Mouse (Mus musculus) heart, embryonic 12.5 days (tissue): ENCODE measurements at regions not wholly inside any gene's neighbourhood (a gene's known extent, or its start where the extent isn't known, plus 50 kb on each side); places are given as distances from the start of the nearest gene placed in this dataset.
"Not testable (repeated sequence)": the region's sequence is repeated elsewhere in the genome, so short reads cannot be mapped to it uniquely, and the experiment has no call there.

Experiments
- ATAC-seq: fragments of 200-750 bp; cut with Nextera tagmentation; 2 replicates; pipeline ENCODE4 v1.8.0; 2017; ENCODE audit warnings: moderate TSS enrichment, moderate library complexity; ENCODE audit not compliant: insufficient number of reproducible peaks, low FRiP score
- H3K27ac ChIP-seq: fragments of 300-500 bp; sonication (generic); 2 replicates; pipeline ENCODE4 v1.5.1; 2016; ENCODE audit warnings: mild to moderate bottlenecking, moderate library complexity; ENCODE audit not compliant: poor library complexity, severe bottlenecking
- H3K27me3 ChIP-seq: fragments of 300-500 bp; sonication (generic); replicated peaks from 2 replicates; pipeline ENCODE4 v1.6.1; 2016; ENCODE audit warnings: mild to moderate bottlenecking, moderate library complexity
- H3K36me3 ChIP-seq: fragments of 300-500 bp; sonication (generic); 2 replicates; pipeline ENCODE4 v1.6.1; 2016; ENCODE audit warnings: mild to moderate bottlenecking, moderate library complexity
- H3K4me1 ChIP-seq: fragments of 300-500 bp; sonication (generic); replicated peaks from 2 replicates; pipeline ENCODE4 v1.6.1; 2016; ENCODE audit warnings: mild to moderate bottlenecking
- H3K4me2 ChIP-seq: fragments of 300-500 bp; sonication (generic); 2 replicates; pipeline ENCODE4 v1.6.1; 2016; ENCODE audit warnings: mild to moderate bottlenecking, moderate library complexity
- H3K4me3 ChIP-seq: fragments of 300-500 bp; sonication (generic); 2 replicates; pipeline ENCODE4 v1.5.1; 2016; ENCODE audit warnings: mild to moderate bottlenecking
- H3K9ac ChIP-seq: fragments of 300-500 bp; sonication (generic); 2 replicates; pipeline ENCODE4 v1.6.1; 2016; ENCODE audit warnings: mild to moderate bottlenecking, moderate library complexity
- H3K9me3 ChIP-seq: fragments of 300-500 bp; sonication (generic); replicated peaks from 2 replicates; pipeline ENCODE4 v1.6.1; 2016; ENCODE audit warnings: mild to moderate bottlenecking, moderate library complexity
- WGBS: fragments of 180-500 bp; shearing (Covaris S2); methylation state at CpG from one replicate; pipeline ENCODE4 v1.1.7; 2016; 5-methylcytosine and 5-hydroxymethylcytosine counted together

- ATAC-seq, result no peak
- Histone ChIP-seq H3K9me3 (no peaks in the 10 kb centered on the region), H3K27me3 (no peaks in the 10 kb centered on the region), H3K4me2 (no peak overlapping the region), H3K27ac (no peak overlapping the region), H3K36me3 (no peaks in the 10 kb centered on the region), H3K4me1 (no peaks in the 10 kb centered on the region), H3K9ac (no peak overlapping the region), H3K4me3 (no peak overlapping the region)
- 86% methylated on average over 6 of the region's 6 CpGs for WGBS
Observed at GRCm38 (mm10) chr2:53723231-53723630, 362.1 kb downstream of the Rprm start.

GRCm38 (mm10) chr2:53728693-53729092 lies 356.7 kb downstream of the Rprm start:
- Histone ChIP-seq H3K27ac (no peak overlapping the region), H3K27me3 (no peaks in the 10 kb centered on the region), H3K4me3 (no peak overlapping the region), H3K9me3 (no peaks in the 10 kb centered on the region), H3K9ac (no peak overlapping the region), H3K36me3 (no peaks in the 10 kb centered on the region), H3K4me1 (no peaks in the 10 kb centered on the region), H3K4me2 (no peak overlapping the region)
- ATAC-seq, result no peak

GRCm38 (mm10) chr2:53730451-53730850 lies 354.9 kb downstream of the Rprm start:
- Histone ChIP-seq H3K27me3 (no peaks in the 10 kb centered on the region), H3K36me3 (no peaks in the 10 kb centered on the region), H3K4me1 (no peaks in the 10 kb centered on the region), H3K27ac (no peak overlapping the region), H3K9ac (no peak overlapping the region), H3K4me2 (no peak overlapping the region), H3K9me3 (no peaks in the 10 kb centered on the region), H3K4me3 (no peak overlapping the region)
- no peak for ATAC-seq
- WGBS, result 84% methylated on average over 2 of the region's 2 CpGs

GRCm38 (mm10) chr2:53763486-53763885 lies 321.9 kb downstream of the Rprm start:
- Histone ChIP-seq H3K4me1 (no peaks in the 10 kb centered on the region), H3K9ac (no peak overlapping the region), H3K4me2 (no peak overlapping the region), H3K27ac (no peak overlapping the region), H3K4me3 (no peak overlapping the region), H3K27me3 (no peaks in the 10 kb centered on the region), H3K9me3 (no peaks in the 10 kb centered on the region), H3K36me3 (no peaks in the 10 kb centered on the region)
- WGBS, result 87% methylated on average over 2 of the region's 2 CpGs
- no peak for ATAC-seq

DNA sequence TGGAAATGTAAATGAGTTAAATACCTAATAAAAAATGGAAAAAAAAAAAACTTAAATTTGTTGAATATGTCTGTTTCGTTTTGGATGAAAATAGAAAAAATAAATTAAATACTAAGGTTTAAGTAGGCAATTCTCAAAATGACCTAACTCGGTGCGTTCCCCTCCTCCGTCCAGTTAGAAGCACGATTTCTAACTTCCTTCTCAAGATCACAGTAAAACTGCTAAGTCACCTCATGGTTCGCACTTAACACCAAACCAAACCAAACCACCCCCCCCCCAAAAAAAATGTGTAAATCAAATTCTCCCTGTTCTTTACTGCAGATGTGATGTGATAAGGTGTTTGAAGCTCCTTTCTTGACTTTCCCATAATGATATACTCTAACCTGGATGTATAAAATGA lies 303.3 kb downstream of the Rprm start:
- not testable (repeated sequence) for H3K4me2 ChIP-seq, H3K27ac ChIP-seq, ATAC-seq, H3K9ac ChIP-seq, H3K4me3 ChIP-seq, H3K27me3 ChIP-seq, H3K4me1 ChIP-seq, H3K9me3 ChIP-seq, H3K36me3 ChIP-seq
- 81% methylated on average over 3 of the region's 6 CpGs for WGBS

DNA sequence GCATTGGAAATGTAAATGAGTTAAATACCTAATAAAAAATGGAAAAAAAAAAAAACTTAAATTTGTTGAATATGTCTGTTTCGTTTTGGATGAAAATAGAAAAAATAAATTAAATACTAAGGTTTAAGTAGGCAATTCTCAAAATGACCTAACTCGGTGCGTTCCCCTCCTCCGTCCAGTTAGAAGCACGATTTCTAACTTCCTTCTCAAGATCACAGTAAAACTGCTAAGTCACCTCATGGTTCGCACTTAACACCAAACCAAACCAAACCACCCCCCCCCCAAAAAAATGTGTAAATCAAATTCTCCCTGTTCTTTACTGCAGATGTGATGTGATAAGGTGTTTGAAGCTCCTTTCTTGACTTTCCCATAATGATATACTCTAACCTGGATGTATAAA lies 296.8 kb downstream of the Rprm start:
- H3K9me3 ChIP-seq, H3K36me3 ChIP-seq, H3K9ac ChIP-seq, H3K4me2 ChIP-seq, H3K27me3 ChIP-seq, H3K4me1 ChIP-seq, H3K4me3 ChIP-seq, ATAC-seq, H3K27ac ChIP-seq: not testable (repeated sequence)
- WGBS, result 70% methylated on average over 2 of the region's 6 CpGs

GRCm38 (mm10) chr2:53796605-53797004 lies 288.7 kb downstream of the Rprm start:
- no peaks in the 10 kb centered on the region for H3K9me3 ChIP-seq
- no peak for ATAC-seq
- H3K27ac ChIP-seq, result no peak overlapping the region
- no peak overlapping the region for H3K4me2 ChIP-seq
- no peak overlapping the region for H3K4me3 ChIP-seq
- WGBS, result 47% methylated on average over 1 of the region's 1 CpGs
- H3K27me3 ChIP-seq, result no peaks in the 10 kb centered on the region
- no peaks in the 10 kb centered on the region for H3K36me3 ChIP-seq
- H3K9ac ChIP-seq, result no peak overlapping the region
- no peaks in the 10 kb centered on the region for H3K4me1 ChIP-seq

GRCm38 (mm10) chr2:53803666-53804065 lies 281.7 kb downstream of the Rprm start:
- H3K4me1 ChIP-seq, result no peaks in the 10 kb centered on the region
- no peak overlapping the region for H3K9ac ChIP-seq
- H3K4me3 ChIP-seq, result no peak overlapping the region
- H3K27ac ChIP-seq, result no peak overlapping the region
- H3K4me2 ChIP-seq, result no peak overlapping the region
- H3K9me3 ChIP-seq, result no peaks in the 10 kb centered on the region
- no peak for ATAC-seq
- no peaks in the 10 kb centered on the region for H3K36me3 ChIP-seq
- H3K27me3 ChIP-seq, result no peaks in the 10 kb centered on the region

- ATAC-seq, result no peak
- Histone ChIP-seq H3K27ac (no peak overlapping the region), H3K27me3 (no peaks in the 10 kb centered on the region), H3K4me2 (no peak overlapping the region), H3K9me3 (no peaks in the 10 kb centered on the region), H3K9ac (no peak overlapping the region), H3K4me1 (no peaks in the 10 kb centered on the region), H3K4me3 (no peak overlapping the region), H3K36me3 (no peaks in the 10 kb centered on the region)
- 60% methylated on average over 1 of the region's 1 CpGs for WGBS
Observed at GRCm38 (mm10) chr2:53850815-53851528, 234.4 kb downstream of the Rprm start.
